Mouse (Mus musculus) liver, adult 2 months (tissue): ENCODE measurements around the gene Rexo1. TPM values are rescaled to one million over a fixed set of nuclear protein-coding genes. Genes with fewer than 3 reads are reported as not detected.
A peak's percentile ranks its signal among the peaks of the same experiment; 100 is the strongest.

ENCODE experiments used
- DNase-seq: peaks from one replicate; pipeline ENCODE4 v3.0.0-alpha.2; 2011; ENCODE audit warnings: low read depth, low spot score; ENCODE audit errors: extremely low read depth
- H3K27ac ChIP-seq: fragments of 200-500 bp; replicated peaks from 2 replicates; pipeline ENCODE4 v1.5.1; 2012; ENCODE audit warnings: low read depth, mild to moderate bottlenecking, control low read depth, inconsistent platforms, low read length; ENCODE audit not compliant: insufficient read depth
- H3K27me3 ChIP-seq: fragments of 200-500 bp; 2 replicates; pipeline ENCODE4 v1.6.1; 2012; ENCODE audit warnings: mild to moderate bottlenecking, moderate library complexity, low read length, inconsistent platforms; ENCODE audit not compliant: control insufficient read depth, insufficient read depth
- H3K36me3 ChIP-seq: fragments of 200-500 bp; 2 replicates; pipeline ENCODE4 v1.6.1; 2012; ENCODE audit warnings: low read length, inconsistent platforms; ENCODE audit not compliant: control insufficient read depth, insufficient read depth
- H3K4me1 ChIP-seq: fragments of 200-500 bp; 2 replicates; pipeline ENCODE4 v1.6.1; 2011; ENCODE audit warnings: low read length; ENCODE audit not compliant: control insufficient read depth, insufficient read depth
- H3K4me3 ChIP-seq: fragments of 200-500 bp; 2 replicates; pipeline ENCODE4 v1.5.1; 2011; ENCODE audit warnings: low read depth, mild to moderate bottlenecking, control low read depth, low read length, moderate library complexity; ENCODE audit not compliant: insufficient read depth
- H3K79me2 ChIP-seq: fragments of 200-500 bp; 2 replicates; pipeline ENCODE4 v1.6.1; 2012; ENCODE audit warnings: inconsistent platforms, mild to moderate bottlenecking, low read length, moderate library complexity; ENCODE audit not compliant: control insufficient read depth, insufficient read depth
- H3K9ac ChIP-seq: fragments of 200-500 bp; 2 replicates; pipeline ENCODE4 v1.6.1; 2012; ENCODE audit warnings: low read depth, mild to moderate bottlenecking, control low read depth, inconsistent platforms, low read length
- CTCF ChIP-seq: fragments of 200-500 bp; IDR thresholded peaks from 2 replicates; pipeline ENCODE4 v1.5.1; 2011; ENCODE audit warnings: low read depth, low read length, control low read depth
- POLR2A ChIP-seq: fragments of 200-500 bp; IDR thresholded peaks from 2 replicates; pipeline ENCODE4 v1.6.1; 2011; ENCODE audit warnings: low read length, control low read depth; ENCODE audit not compliant: insufficient read depth; ENCODE audit errors: extremely low read depth
- WGBS: fragments of 180-500 bp; shearing (Covaris S2); methylation state at CpG from one replicate; pipeline ENCODE4 v1.1.7; 2018; 5-methylcytosine and 5-hydroxymethylcytosine counted together
- polyA plus RNA-seq: library from polyadenylated mRNA; depleted of rRNA; stranded (reverse); fragments of >200 nt; gene quantifications from 2 replicates; pipeline ENCODE4 v1.2.3, GENCODE M21; 2012
- total RNA-seq: library from RNA; depleted of rRNA; stranded (reverse); fragments of >200 nt; gene quantifications from 2 replicates; pipeline ENCODE4 v1.2.3, GENCODE M21; 2014

The Rexo1 gene
- total and polyA plus RNA-seq, 2 experiments, result 4.4 to 36.8 TPM

- peak; percentile 85 for DNase-seq
- no peaks in the 10 kb centered on the region for H3K36me3 ChIP-seq
- no peaks in the 10 kb centered on the region; the same call in 1 of the 2 replicates for H3K4me1 ChIP-seq
- TF ChIP-seq POLR2A, result no peak
- TF ChIP-seq CTCF, result no peak
- 13% methylated on average over 10 of the region's 10 CpGs for WGBS
- peak overlapping the region; percentile 55 for H3K9ac ChIP-seq
- peak overlapping the region; percentile 36 for H3K4me3 ChIP-seq
- no peaks in the 10 kb centered on the region for H3K27me3 ChIP-seq
- H3K79me2 ChIP-seq, result peaks cover 6% of the 10 kb centered on the region; the same call in 1 of the 2 replicates
- H3K27ac ChIP-seq, result peak overlapping the region; percentile 51
Observed at GRCm38 (mm10) chr10:80569664-80570066, 8.3 kb upstream of the Rexo1 start.

GRCm38 (mm10) chr10:80568876-80569275 lies 7.5 kb upstream of the Rexo1 start:
- H3K9ac ChIP-seq, result no peak overlapping the region
- H3K27me3 ChIP-seq, result no peaks in the 10 kb centered on the region
- TF ChIP-seq POLR2A, result no peak
- no peak for TF ChIP-seq CTCF
- no peaks in the 10 kb centered on the region for H3K36me3 ChIP-seq
- H3K4me3 ChIP-seq, result no peak overlapping the region
- H3K4me1 ChIP-seq, result no peaks in the 10 kb centered on the region; the same call in 1 of the 2 replicates
- H3K27ac ChIP-seq, result no peak overlapping the region
- WGBS, result 95% methylated on average over 29 of the region's 29 CpGs
- no peak for DNase-seq
- H3K79me2 ChIP-seq, result peaks cover 6% of the 10 kb centered on the region; the same call in 1 of the 2 replicates

- peak; percentile 41 for DNase-seq
- TF ChIP-seq POLR2A (no peak), CTCF (peak; percentile 98)
- H3K36me3 ChIP-seq, result no peaks in the 10 kb centered on the region
- H3K27me3 ChIP-seq, result no peaks in the 10 kb centered on the region
- peaks cover 2% of the 10 kb centered on the region for H3K4me1 ChIP-seq
- no peak overlapping the region for H3K27ac ChIP-seq
- no peak overlapping the region for H3K4me3 ChIP-seq
- WGBS, result 35% methylated on average over 17 of the region's 17 CpGs
- H3K79me2 ChIP-seq, result peaks cover 2% of the 10 kb centered on the region; the same call in 1 of the 2 replicates
- no peak overlapping the region for H3K9ac ChIP-seq
Observed at GRCm38 (mm10) chr10:80566375-80567092, 5.2 kb upstream of the Rexo1 start.

GRCm38 (mm10) chr10:80560621-80561020 lies 739 bp downstream of the Rexo1 start:
- Histone ChIP-seq H3K27me3 (no peaks in the 10 kb centered on the region), H3K9ac (peak overlapping the region; percentile 94), H3K4me1 (peaks cover 28% of the 10 kb centered on the region), H3K79me2 (peaks cover 45% of the 10 kb centered on the region), H3K36me3 (no peaks in the 10 kb centered on the region), H3K27ac (peak overlapping the region; percentile 91), H3K4me3 (peak overlapping the region; percentile 93)
- TF ChIP-seq POLR2A (no peak), CTCF (no peak)
- 1% methylated on average over 13 of the region's 13 CpGs for WGBS
- peak; percentile 88 for DNase-seq

- Histone ChIP-seq H3K4me3 (peak overlapping the region; percentile 7; the same call in 1 of the 2 replicates), H3K79me2 (peaks cover 50% of the 10 kb centered on the region), H3K36me3 (no peaks in the 10 kb centered on the region), H3K27me3 (no peaks in the 10 kb centered on the region), H3K27ac (peak overlapping the region; percentile 16; the same call in 1 of the 2 replicates), H3K9ac (peak overlapping the region; percentile 38), H3K4me1 (peaks cover 28% of the 10 kb centered on the region)
- DNase-seq, result no peak
- 72% methylated on average over 7 of the region's 7 CpGs for WGBS
- TF ChIP-seq CTCF (no peak), POLR2A (no peak)
Observed at GRCm38 (mm10) chr10:80559431-80559830, 1.9 kb downstream of the Rexo1 start.
